In the genomic region with DNA sequence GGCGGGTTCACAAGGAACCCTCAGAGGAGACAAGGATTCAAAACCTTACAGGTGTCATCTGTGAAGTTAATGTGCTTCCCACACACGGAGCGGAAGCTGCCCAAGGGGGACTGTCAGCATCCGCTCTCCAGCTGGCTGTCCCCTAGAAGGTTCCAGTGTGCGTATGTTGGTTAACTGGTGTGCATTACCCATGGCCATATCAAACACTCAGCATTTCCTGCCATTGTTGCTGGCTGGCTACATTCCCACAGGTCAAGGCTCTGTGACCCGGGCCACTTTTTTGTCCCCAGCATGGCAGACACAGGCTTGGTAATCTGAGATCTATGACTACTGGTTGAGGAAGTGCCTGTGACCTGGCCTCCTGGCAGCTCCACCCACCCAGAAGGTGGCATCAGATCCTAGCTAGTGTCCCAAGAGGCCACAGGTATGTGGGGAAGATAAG, we compare ENCODE assay signal across 10 mouse cellular contexts. TPM values are rescaled to one million over a fixed set of nuclear protein-coding genes. Genes with fewer than 3 reads are reported as not detected.
DNase-seq lines count a peak whose midpoint lies in the region; ATAC-seq and TF ChIP-seq lines count a peak whose summit lies in the region.
"Had no signal": no experiment of that assay in that cellular context is flagged by ENCODE, and none has a peak within 500 bp of the region (broad histone marks: within the 10 kb centered on the region; RNA-seq: fewer than 3 reads in every experiment).

No protein-coding gene starts in this region.

- H3K9me3 ChIP-seq in MEL (replicated peaks; ENCODE audit: insufficient read depth, low read length) = no peaks in the 10 kb centered on the region
- 0 out of 2 replicates have a peak, but pooled peaks cover 6% of the 10 kb centered on the region for H3K9me3 ChIP-seq in liver, postnatal 0 days (ENCODE audit: low read length)

- TF ChIP-seq CTCF in MEL (IDR thresholded peaks at IDR 0.05 in 2 of 3, conservative IDR thresholded peaks at IDR 0.05 in 1 of 3; ENCODE audit: control insufficient read depth in 1 of 3, insufficient read depth in 1 of 3, low read depth in 2 of 3, low read length in 3 of 3, poor library complexity in 1 of 3, severe bottlenecking in 1 of 3) = no peak
- no peak for TF ChIP-seq CTCF in liver, postnatal 0 days (IDR thresholded peaks at IDR 0.05; ENCODE audit: low read depth)

- H3K36me3 ChIP-seq in MEL (ENCODE audit: control insufficient read depth in 1 of 2, insufficient read depth in 2 of 2, low read length in 2 of 2) = peaks cover 0 to 5% of the 10 kb centered on the region in 2 experiments; a peak in 2 of 4 replicates
- H3K36me3 ChIP-seq in liver, postnatal 0 days (replicated peaks; ENCODE audit: insufficient read depth, low read length) = peaks cover 4% of the 10 kb centered on the region

- no peak for TF ChIP-seq RAD21 in MEL (IDR thresholded peaks at IDR 0.05; ENCODE audit: low read depth, low read length)

- no peaks in the 10 kb centered on the region for H3K27me3 ChIP-seq in MEL (ENCODE audit: control insufficient read depth in 1 of 2, insufficient read depth in 2 of 2, low read length in 2 of 2)
- H3K27me3 ChIP-seq in liver, postnatal 0 days (ENCODE audit: insufficient read depth, low read length) = no peaks in the 10 kb centered on the region

- H3K4me3 ChIP-seq in MEL (ENCODE audit: control insufficient read depth in 1 of 2, insufficient read depth in 1 of 2, low read depth in 2 of 2, low read length in 2 of 2) = no peak overlapping the region
- H3K4me3 ChIP-seq in liver, postnatal 0 days (ENCODE audit: low read depth, low read length) = no peak overlapping the region
- H3K4me3 ChIP-seq: forebrain, embryonic 10.5 days had no signal

- peak; percentile 45 for DNase-seq in MEL (ENCODE audit: low read depth, low spot score)
- peak; percentile 71 to 84 for DNase-seq in heart, adult 18-20 months
- DNase-seq in kidney, adult 18-20 months = peak; percentile 65
- peak; percentile 49 for DNase-seq in liver, postnatal 0 days
- no peak for DNase-seq in T-cell, adult 2 months (ENCODE audit: low spot score)
- no peak for DNase-seq in cerebellum, postnatal 10 days
- DNase-seq in cerebellum, postnatal 25 days = no peak
- DNase-seq in neural tube, embryonic 10.5 days (ENCODE audit: extremely low spot score, low spot score) = no peak

- peaks cover 0 to 10% of the 10 kb centered on the region in 2 experiments; a peak in 2 of 4 replicates for H3K4me1 ChIP-seq in MEL (ENCODE audit: control insufficient read depth in 1 of 2, insufficient read depth in 2 of 2, low read length in 2 of 2)
- 0 out of 2 replicates have a peak, but pooled peaks cover 2% of the 10 kb centered on the region for H3K4me1 ChIP-seq in liver, postnatal 0 days (ENCODE audit: insufficient read depth)
- H3K4me1 ChIP-seq: forebrain, embryonic 10.5 days had no signal

- H3K79me2 ChIP-seq in MEL (ENCODE audit: control insufficient read depth, insufficient read depth, low read length, poor library complexity) = no peaks in the 10 kb centered on the region

- no peak overlapping the region for H3K4me2 ChIP-seq in liver, postnatal 0 days (ENCODE audit: low read depth, low read length)

- 59% methylated on average over 6 of the region's 6 CpGs for WGBS in liver, postnatal 0 days (ENCODE audit: insufficient replicate concordance)

- TF ChIP-seq EP300 in MEL (IDR thresholded peaks at IDR 0.05; ENCODE audit: low read depth in 1 of 2, low read length in 2 of 2) = no peak
- no peak; the same call in 1 of the 2 replicates for TF ChIP-seq EP300 in liver, postnatal 0 days (IDR thresholded peaks at IDR 0.05; ENCODE audit: low read depth)

- H3K9ac ChIP-seq in MEL (ENCODE audit: control insufficient read depth, low read depth, low read length, poor library complexity, severe bottlenecking) = no peak overlapping the region
- H3K9ac ChIP-seq in liver, postnatal 0 days (replicated peaks) = no peak overlapping the region

- no peak overlapping the region for H3K27ac ChIP-seq in MEL (ENCODE audit: control insufficient read depth, low read depth, low read length)
- 0 out of 2 replicates have a peak overlapping the region, but pooled peaks have one; percentile 29 for H3K27ac ChIP-seq in liver, postnatal 0 days (ENCODE audit: low read depth)
- H3K27ac ChIP-seq: forebrain, embryonic 10.5 days; macrophage had no signal

- no peak for TF ChIP-seq POLR2A in MEL (IDR thresholded peaks at IDR 0.05; ENCODE audit: control insufficient read depth in 1 of 2, insufficient read depth in 1 of 2, low read depth in 1 of 2, low read length in 2 of 2, poor library complexity in 1 of 2)

- peak; percentile 60 for ATAC-seq in liver, postnatal 0 days

TF ChIP-seq in MEL, 35 proteins besides CTCF, POLR2A, EP300 and RAD21:
- TF ChIP-seq NELFE (IDR thresholded peaks at IDR 0.05; ENCODE audit: low read depth, low read length) = no peak
- no peak for TF ChIP-seq USF2 (IDR thresholded peaks at IDR 0.05; ENCODE audit: borderline replicate concordance in 1 of 2, insufficient read depth in 1 of 2, low read depth in 1 of 2, low read length in 2 of 2)
- no peak for TF ChIP-seq JUND (IDR thresholded peaks at IDR 0.05; ENCODE audit: low read depth, low read length)

RNA-seq across cellular contexts. Expression of a gene that starts 7.5 kb away (rescaled TPM):
- total RNA-seq in MEL (2012; rRNA removed) = 288 and 294 TPM in 2 replicates
- polyA plus RNA-seq in MEL (2012; ENCODE audit: insufficient read depth in 1 of 2, insufficient read length in 2 of 2, low read depth in 1 of 2, low replicate concordance in 2 of 2, missing spikeins in 1 of 2) = 100 to 1,000 TPM in 1 of 2 experiments, not detected in 1; 403 TPM
- 100 to 1,000 TPM in 1 of 2 experiments, 10 to 100 TPM in 1; 98.9 to 110 TPM for total RNA-seq in heart, adult 18-20 months (2021)
- 81.5 and 83.6 TPM in 2 replicates for polyA plus RNA-seq in liver, postnatal 0 days (2015; fragmentation: Nextera tagmentation; extraction: Ambion mirVana)

RNA-seq across cellular contexts. Expression of a gene that starts 23.8 kb away (rescaled TPM):
- total RNA-seq in MEL (2012; rRNA removed) = 22.6 and 33.3 TPM in 2 replicates
- 10 to 100 TPM in 1 of 2 experiments, not detected in 1; 61.4 TPM for polyA plus RNA-seq in MEL (2012; ENCODE audit: insufficient read depth in 1 of 2, insufficient read length in 2 of 2, low read depth in 1 of 2, low replicate concordance in 2 of 2, missing spikeins in 1 of 2)
- total RNA-seq in heart, adult 18-20 months (2021) = 100 to 1,000 TPM; 270 to 319 TPM
- polyA plus RNA-seq in liver, postnatal 0 days (2015; fragmentation: Nextera tagmentation; extraction: Ambion mirVana) = 20,006 and 20,209 TPM in 2 replicates

RNA-seq across cellular contexts. Expression of a gene that starts 27.5 kb away (rescaled TPM):
- 6.9 TPM in 2 replicates for total RNA-seq in MEL (2012; rRNA removed)
- 10 to 100 TPM in 1 of 2 experiments, not detected in 1; 25.6 TPM for polyA plus RNA-seq in MEL (2012; ENCODE audit: insufficient read depth in 1 of 2, insufficient read length in 2 of 2, low read depth in 1 of 2, low replicate concordance in 2 of 2, missing spikeins in 1 of 2)
- total RNA-seq in heart, adult 18-20 months (2021) = 10 to 100 TPM; 28.5 to 30.0 TPM
- polyA plus RNA-seq in liver, postnatal 0 days (2015; fragmentation: Nextera tagmentation; extraction: Ambion mirVana) = 51.0 and 51.3 TPM in 2 replicates

RNA-seq across cellular contexts. Expression of a gene that starts 30.3 kb away (rescaled TPM):
- not detected in 2 replicates for total RNA-seq in MEL (2012; rRNA removed)
- polyA plus RNA-seq in MEL (2012; ENCODE audit: insufficient read depth in 1 of 2, insufficient read length in 2 of 2, low read depth in 1 of 2, low replicate concordance in 2 of 2, missing spikeins in 1 of 2) = under 1 TPM in 1 of 2 experiments, not detected in 1; 0.35 TPM
- 10 to 100 TPM in 1 of 2 experiments, under 1 TPM in 1; 0.57 to 19.5 TPM for total RNA-seq in heart, adult 18-20 months (2021)
- polyA plus RNA-seq in liver, postnatal 0 days (2015; fragmentation: Nextera tagmentation; extraction: Ambion mirVana) = 5,234 and 5,457 TPM in 2 replicates

RNA-seq across cellular contexts. Expression of a gene that starts 41.5 kb away (rescaled TPM):
- not detected in 2 replicates for total RNA-seq in MEL (2012; rRNA removed)
- not detected for polyA plus RNA-seq in MEL (2012; ENCODE audit: insufficient read depth in 1 of 2, insufficient read length in 2 of 2, low read depth in 1 of 2, low replicate concordance in 2 of 2, missing spikeins in 1 of 2)
- not detected for total RNA-seq in heart, adult 18-20 months (2021)
- polyA plus RNA-seq in liver, postnatal 0 days (2015; fragmentation: Nextera tagmentation; extraction: Ambion mirVana) = 2,808 and 2,914 TPM in 2 replicates
- polyA plus RNA-seq: forebrain, embryonic 10.5 days; macrophage had no signal

Comparison
In these comparisons a context has a peak if more than half of its experiments do, and no peak if none do; other contexts are left out.
1. DNase-seq: peak in MEL (single experiment), heart, adult 18-20 months (2 of 2), kidney, adult 18-20 months (single experiment) and liver, postnatal 0 days (single experiment); none in T-cell, adult 2 months (single experiment), cerebellum, postnatal 10 days (0 of 2), cerebellum, postnatal 25 days (0 of 2) and neural tube, embryonic 10.5 days (single experiment).